ENCODE assay signal across 17 mouse cellular contexts in genomic region chr5:17843316-17843715, GRCm38 (mm10). TPM values are rescaled to one million over a fixed set of nuclear protein-coding genes. Genes with fewer than 3 reads are reported as not detected.
A peak's percentile ranks its signal among the peaks of the same experiment; 100 is the strongest.
DNase-seq lines count a peak whose midpoint lies in the region; ATAC-seq lines count a peak whose summit lies in the region.
"Had no signal": no experiment of that assay in that cellular context is flagged by ENCODE, and none has a peak within 500 bp of the region (broad histone marks: within the 10 kb centered on the region; RNA-seq: fewer than 3 reads in every experiment).

No protein-coding gene starts in this region.

- H3K9ac ChIP-seq in heart, embryonic 11.5 days (ENCODE audit: low read depth, low read length), result no peak overlapping the region
- no peak overlapping the region for H3K9ac ChIP-seq in kidney, embryonic 15.5 days
- no peak overlapping the region for H3K9ac ChIP-seq in lung, embryonic 16.5 days (ENCODE audit: low read length)
- H3K9ac ChIP-seq: forebrain, embryonic 12.5 days; neural tube, embryonic 12.5 days had no signal

- no peak for ATAC-seq in heart, embryonic 11.5 days (replicated peaks; ENCODE audit: insufficient number of reproducible peaks, low FRiP score, low TSS enrichment)
- no peak for ATAC-seq in kidney, embryonic 15.5 days (replicated peaks; ENCODE audit: low FRiP score)
- no peak for ATAC-seq in lung, embryonic 16.5 days (ENCODE audit: low read depth)
- ATAC-seq in erythroblast, adult 5-6 weeks (replicated peaks; ENCODE audit: low FRiP score, poor library complexity, severe bottlenecking), result no peak

- H3K27me3 ChIP-seq in heart, embryonic 11.5 days (ENCODE audit: control insufficient read depth, insufficient read depth, low read length), result no peaks in the 10 kb centered on the region
- no peaks in the 10 kb centered on the region for H3K27me3 ChIP-seq in kidney, embryonic 15.5 days
- H3K27me3 ChIP-seq in lung, embryonic 16.5 days (ENCODE audit: control insufficient read depth, insufficient read depth, low read depth, low read length), result no peaks in the 10 kb centered on the region
- H3K27me3 ChIP-seq: forebrain, embryonic 12.5 days; neural tube, embryonic 12.5 days had no signal

- no peaks in the 10 kb centered on the region for H3K9me3 ChIP-seq in heart, embryonic 11.5 days (replicated peaks; ENCODE audit: control insufficient read depth, low read length)
- H3K9me3 ChIP-seq in kidney, embryonic 15.5 days (replicated peaks), result no peaks in the 10 kb centered on the region
- H3K9me3 ChIP-seq in lung, embryonic 16.5 days (ENCODE audit: control insufficient read depth, low read length), result no peaks in the 10 kb centered on the region
- H3K9me3 ChIP-seq: forebrain, embryonic 12.5 days; hindbrain, embryonic 10.5 days; neural tube, embryonic 12.5 days had no signal

- no peak for DNase-seq in heart, postnatal 36 days
- DNase-seq in kidney, postnatal 25 days, result no peak
- DNase-seq in lung, postnatal 4 days, result no peak
- DNase-seq: adrenal gland, postnatal 36 days; B cell, adult 2 months; cerebellum, postnatal 10 days; gastrocnemius, postnatal 14 days; lung, postnatal 36 days had no signal

- intact Hi-C loops in heart, postnatal 36 days (cut with DNase I), result loop anchor here (5.0 kb wide), 1 partner anchor 139 kb away; no protein-coding TSS in a partner anchor

- H3K36me3 ChIP-seq in heart, embryonic 11.5 days (ENCODE audit: control insufficient read depth, insufficient read depth, low read length), result no peaks in the 10 kb centered on the region
- H3K36me3 ChIP-seq in kidney, embryonic 15.5 days, result no peaks in the 10 kb centered on the region
- no peaks in the 10 kb centered on the region for H3K36me3 ChIP-seq in lung, embryonic 16.5 days (ENCODE audit: control insufficient read depth, insufficient read depth, low read length)
- H3K36me3 ChIP-seq: forebrain, embryonic 12.5 days; hindbrain, embryonic 10.5 days; neural tube, embryonic 12.5 days had no signal

- WGBS in heart, embryonic 11.5 days (ENCODE audit: insufficient replicate concordance), result 80% methylated on average over 5 of the region's 5 CpGs
- 41% methylated on average over 5 of the region's 5 CpGs for WGBS in kidney, embryonic 15.5 days
- WGBS in lung, embryonic 16.5 days, result 44% methylated on average over 5 of the region's 5 CpGs

- no peak overlapping the region for H3K4me2 ChIP-seq in heart, embryonic 11.5 days
- H3K4me2 ChIP-seq in kidney, embryonic 15.5 days, result no peak overlapping the region
- no peak overlapping the region for H3K4me2 ChIP-seq in lung, embryonic 16.5 days (ENCODE audit: low read depth, low read length)
- H3K4me2 ChIP-seq: forebrain, embryonic 12.5 days; liver, embryonic 11.5 days; midbrain, embryonic 11.5 days; neural tube, embryonic 12.5 days had no signal

- H3K4me3 ChIP-seq in heart, embryonic 11.5 days (ENCODE audit: low read depth, low read length), result no peak overlapping the region
- no peak overlapping the region for H3K4me3 ChIP-seq in kidney, embryonic 15.5 days (replicated peaks)
- H3K4me3 ChIP-seq in lung, embryonic 16.5 days (ENCODE audit: low read length), result no peak overlapping the region
- H3K4me3 ChIP-seq: forebrain, embryonic 12.5 days; hindbrain, embryonic 10.5 days; neural tube, embryonic 12.5 days had no signal

- peaks cover 4% of the 10 kb centered on the region; the same call in 1 of the 2 replicates for H3K4me1 ChIP-seq in heart, embryonic 11.5 days (ENCODE audit: control insufficient read depth, insufficient read depth, low read length)
- no peaks in the 10 kb centered on the region for H3K4me1 ChIP-seq in kidney, embryonic 15.5 days
- peaks cover 9% of the 10 kb centered on the region for H3K4me1 ChIP-seq in lung, embryonic 16.5 days (replicated peaks; ENCODE audit: control insufficient read depth, insufficient read depth, low read length)
- H3K4me1 ChIP-seq: forebrain, embryonic 12.5 days; hindbrain, embryonic 10.5 days; neural tube, embryonic 12.5 days had no signal

- peak overlapping the region; percentile 54 for H3K27ac ChIP-seq in heart, embryonic 11.5 days (ENCODE audit: low read depth, low read length)
- H3K27ac ChIP-seq in kidney, embryonic 15.5 days, result 0 out of 2 replicates have a peak overlapping the region, but pooled peaks have one; percentile 54
- peak overlapping the region; percentile 12; the same call in 1 of the 2 replicates for H3K27ac ChIP-seq in lung, embryonic 16.5 days (ENCODE audit: low read length)
- H3K27ac ChIP-seq: forebrain, embryonic 12.5 days; hindbrain, embryonic 10.5 days; neural tube, embryonic 12.5 days had no signal

RNA-seq across cellular contexts. Expression of gene Cd36, which starts 45.3 kb away (rescaled TPM):
- polyA plus RNA-seq in heart, embryonic 11.5 days (2014; fragmentation: Nextera tagmentation; extraction: Ambion mirVana), result 46.8 and 56.2 TPM in 2 replicates
- 1,000 to 10,000 TPM; 1,925 to 2,084 TPM for total RNA-seq in heart, postnatal 36 days (2021)
- 10.1 and 11.2 TPM in 2 replicates for polyA plus RNA-seq in kidney, embryonic 15.5 days (2015; fragmentation: Nextera tagmentation; extraction: Ambion mirVana)
- 40.7 and 53.8 TPM in 2 replicates for polyA plus RNA-seq in lung, embryonic 16.5 days (2015; fragmentation: Nextera tagmentation; extraction: Ambion mirVana)
- total RNA-seq in erythroblast, adult 5-6 weeks (2015; ENCODE audit: low replicate concordance), result 678 and 679 TPM in 2 replicates
- total RNA-seq in erythroblast, adult 5-6 weeks (2017; ENCODE audit: low replicate concordance), result 1,468 and 1,791 TPM in 2 replicates
